Mouse (Mus musculus) hindbrain, embryonic 14.5 days (tissue): ENCODE measurements around the gene Slco2a1. TPM values are rescaled to one million over a fixed set of nuclear protein-coding genes. Genes with fewer than 3 reads are reported as not detected.

Experiments used
- ATAC-seq: fragments of 200-750 bp; cut with Nextera tagmentation; 2 replicates; pipeline ENCODE4 v1.8.0; 2017; ENCODE audit warnings: moderate number of reproducible peaks, mild to moderate bottlenecking, moderate TSS enrichment, moderate library complexity; ENCODE audit not compliant: low FRiP score
- DNase-seq: peaks from one replicate; pipeline ENCODE4 v3.0.0-alpha.2; 2015; ENCODE audit warnings: low spot score
- H3K27ac ChIP-seq: fragments of 300-500 bp; sonication (generic); 2 replicates; pipeline ENCODE4 v1.5.1; 2014; ENCODE audit warnings: mild to moderate bottlenecking, moderate library complexity
- H3K27me3 ChIP-seq: fragments of 300-500 bp; sonication (generic); 2 replicates; pipeline ENCODE4 v1.6.1; 2014; ENCODE audit warnings: mild to moderate bottlenecking, low read length, mixed read lengths; ENCODE audit not compliant: control insufficient read depth, insufficient read depth
- H3K36me3 ChIP-seq: fragments of 300-500 bp; sonication (generic); replicated peaks from 2 replicates; pipeline ENCODE4 v1.6.1; 2014; ENCODE audit not compliant: control insufficient read depth, insufficient read depth
- H3K4me1 ChIP-seq: fragments of 300-500 bp; sonication (generic); replicated peaks from 2 replicates; pipeline ENCODE4 v1.6.1; 2014; ENCODE audit warnings: antibody characterized with exemption, low read length, mixed read lengths; ENCODE audit not compliant: control insufficient read depth, insufficient read depth
- H3K4me2 ChIP-seq: fragments of 300-500 bp; sonication (generic); replicated peaks from 2 replicates; pipeline ENCODE4 v1.6.1; 2014; ENCODE audit warnings: mild to moderate bottlenecking, moderate library complexity
- H3K4me3 ChIP-seq: fragments of 300-500 bp; sonication (generic); replicated peaks from 2 replicates; pipeline ENCODE4 v1.5.1; 2014; ENCODE audit warnings: mild to moderate bottlenecking, low read length
- H3K9ac ChIP-seq: fragments of 300-500 bp; sonication (generic); 2 replicates; pipeline ENCODE4 v1.6.1; 2014
- H3K9me3 ChIP-seq: fragments of 300-500 bp; sonication (generic); 2 replicates; pipeline ENCODE4 v1.6.1; 2016; ENCODE audit warnings: low read length; ENCODE audit not compliant: control insufficient read depth
- WGBS: fragments of 180-500 bp; shearing (Covaris S2); extraction: QIAGEN DNeasy Blood & Tissue Kit; methylation state at CpG from one replicate; pipeline ENCODE4 v1.1.7; 2014; 5-methylcytosine and 5-hydroxymethylcytosine counted together
- polyA plus RNA-seq: library from polyadenylated mRNA; unstranded; fragments of >200 nt; fragmentation: Nextera tagmentation; extraction: Ambion mirVana; gene quantifications from 2 replicates; pipeline ENCODE4 v1.2.1, GENCODE M21; 2014

Gene Slco2a1
- polyA plus RNA-seq, 1 experiment from 2014 or later: 2.4 TPM

GRCm38 (mm10) chr9:102995800-102996635 is 7.5 kb downstream of the Slco2a1 start:
- no peak for DNase-seq
- H3K27ac ChIP-seq: no peak overlapping the region
- no peaks in the 10 kb centered on the region for H3K27me3 ChIP-seq
- no peaks in the 10 kb centered on the region for H3K9me3 ChIP-seq
- 93% methylated on average over 12 of the region's 12 CpGs for WGBS
- ATAC-seq: no peak
- no peaks in the 10 kb centered on the region for H3K36me3 ChIP-seq
- peaks cover 12% of the 10 kb centered on the region; the same call in 1 of the 2 replicates for H3K4me1 ChIP-seq
- no peak overlapping the region for H3K4me2 ChIP-seq
- no peak overlapping the region for H3K9ac ChIP-seq
- H3K4me3 ChIP-seq: no peak overlapping the region

GRCm38 (mm10) chr9:103000384-103000783 is 11.9 kb downstream of the Slco2a1 start:
- H3K9ac ChIP-seq: no peak overlapping the region
- no peak overlapping the region for H3K4me3 ChIP-seq
- H3K27ac ChIP-seq: no peak overlapping the region
- DNase-seq (no peak), ATAC-seq (no peak)
- no peaks in the 10 kb centered on the region for H3K9me3 ChIP-seq
- no peaks in the 10 kb centered on the region for H3K4me1 ChIP-seq
- H3K4me2 ChIP-seq: no peak overlapping the region
- WGBS: 72% methylated on average over 7 of the region's 7 CpGs
- no peaks in the 10 kb centered on the region for H3K27me3 ChIP-seq
- no peaks in the 10 kb centered on the region for H3K36me3 ChIP-seq

GRCm38 (mm10) chr9:103004343-103004742 is 15.8 kb downstream of the Slco2a1 start:
- peaks cover 23% of the 10 kb centered on the region for H3K27me3 ChIP-seq

GRCm38 (mm10) chr9:103007699-103008078 is 19.2 kb downstream of the Slco2a1 start:
- Histone ChIP-seq H3K4me2 (peak overlapping the region; percentile 76), H3K4me1 (peaks cover 12% of the 10 kb centered on the region), H3K9ac (peak overlapping the region; percentile 50), H3K27ac (no peak overlapping the region), H3K9me3 (no peaks in the 10 kb centered on the region), H3K4me3 (peak overlapping the region; percentile 31), H3K36me3 (no peaks in the 10 kb centered on the region), H3K27me3 (peaks cover 32% of the 10 kb centered on the region)
- DNase-seq (no peak), ATAC-seq (peak; percentile 57; the same call in 1 of the 2 replicates)
- WGBS: 2% methylated on average over 15 of the region's 15 CpGs

More at GRCm38 (mm10) chr9:103004343-103004742, 15.8 kb downstream of the Slco2a1 start:
- no peak overlapping the region for H3K9ac ChIP-seq
- no peaks in the 10 kb centered on the region for H3K9me3 ChIP-seq
- no peak overlapping the region for H3K4me3 ChIP-seq
- 89% methylated on average over 6 of the region's 6 CpGs for WGBS
- H3K4me1 ChIP-seq: peaks cover 12% of the 10 kb centered on the region
- no peak for ATAC-seq
- DNase-seq: no peak
- H3K4me2 ChIP-seq: no peak overlapping the region
- H3K27ac ChIP-seq: no peak overlapping the region
- no peaks in the 10 kb centered on the region for H3K36me3 ChIP-seq

- peak overlapping the region; percentile 76 for H3K4me2 ChIP-seq
- H3K36me3 ChIP-seq: no peaks in the 10 kb centered on the region
- H3K4me1 ChIP-seq: peaks cover 12% of the 10 kb centered on the region
- H3K9ac ChIP-seq: peak overlapping the region; percentile 50
- ATAC-seq (peak; percentile 17; the same call in 1 of the 2 replicates), DNase-seq (no peak)
- H3K4me3 ChIP-seq: peak overlapping the region; percentile 31
- H3K27ac ChIP-seq: no peak overlapping the region
- no peaks in the 10 kb centered on the region for H3K9me3 ChIP-seq
- 1% methylated on average over 46 of the region's 50 CpGs for WGBS
- H3K27me3 ChIP-seq: peaks cover 32% of the 10 kb centered on the region
Observed at GRCm38 (mm10) chr9:103008079-103008855, 19.8 kb downstream of the Slco2a1 start.

- Histone ChIP-seq H3K9me3 (no peaks in the 10 kb centered on the region), H3K27me3 (peaks cover 32% of the 10 kb centered on the region), H3K36me3 (no peaks in the 10 kb centered on the region), H3K9ac (no peak overlapping the region), H3K4me2 (no peak overlapping the region), H3K4me3 (no peak overlapping the region), H3K27ac (no peak overlapping the region), H3K4me1 (peaks cover 12% of the 10 kb centered on the region)
- ATAC-seq (no peak), DNase-seq (no peak)
- WGBS: 88% methylated on average over 3 of the region's 3 CpGs
Observed at GRCm38 (mm10) chr9:103010161-103010560, 21.6 kb downstream of the Slco2a1 start.

- H3K27ac ChIP-seq: no peak overlapping the region
- no peaks in the 10 kb centered on the region for H3K36me3 ChIP-seq
- peaks cover 4% of the 10 kb centered on the region for H3K4me1 ChIP-seq
- DNase-seq (no peak), ATAC-seq (no peak)
- 10% methylated on average over 5 of the region's 5 CpGs for WGBS
- H3K9ac ChIP-seq: no peak overlapping the region
- H3K4me3 ChIP-seq: no peak overlapping the region
- peaks cover 16% of the 10 kb centered on the region for H3K27me3 ChIP-seq
- no peak overlapping the region for H3K4me2 ChIP-seq
- H3K9me3 ChIP-seq: no peaks in the 10 kb centered on the region
Observed at GRCm38 (mm10) chr9:103013366-103013765, 24.9 kb downstream of the Slco2a1 start.

- Histone ChIP-seq H3K27ac (no peak overlapping the region), H3K36me3 (no peaks in the 10 kb centered on the region), H3K4me2 (no peak overlapping the region), H3K9me3 (no peaks in the 10 kb centered on the region), H3K4me1 (no peaks in the 10 kb centered on the region), H3K4me3 (no peak overlapping the region), H3K27me3 (0 out of 2 replicates have a peak, but pooled peaks cover 5% of the 10 kb centered on the region), H3K9ac (no peak overlapping the region)
- DNase-seq (no peak), ATAC-seq (no peak)
- WGBS: 87% methylated on average over 12 of the region's 12 CpGs
Observed at GRCm38 (mm10) chr9:103014686-103015085, 26.2 kb downstream of the Slco2a1 start.

- ATAC-seq: no peak
- Histone ChIP-seq H3K4me2 (no peak overlapping the region), H3K9ac (no peak overlapping the region), H3K9me3 (no peaks in the 10 kb centered on the region), H3K4me1 (no peaks in the 10 kb centered on the region), H3K36me3 (no peaks in the 10 kb centered on the region), H3K27me3 (no peaks in the 10 kb centered on the region), H3K27ac (no peak overlapping the region), H3K4me3 (no peak overlapping the region)
- WGBS: 71% methylated on average over 4 of the region's 4 CpGs
- DNase-seq: no peak
Observed at GRCm38 (mm10) chr9:103024116-103024515, 35.6 kb downstream of the Slco2a1 start.
